Mouse (Mus musculus): ENCODE results near the gene Olfr963.

DNA sequence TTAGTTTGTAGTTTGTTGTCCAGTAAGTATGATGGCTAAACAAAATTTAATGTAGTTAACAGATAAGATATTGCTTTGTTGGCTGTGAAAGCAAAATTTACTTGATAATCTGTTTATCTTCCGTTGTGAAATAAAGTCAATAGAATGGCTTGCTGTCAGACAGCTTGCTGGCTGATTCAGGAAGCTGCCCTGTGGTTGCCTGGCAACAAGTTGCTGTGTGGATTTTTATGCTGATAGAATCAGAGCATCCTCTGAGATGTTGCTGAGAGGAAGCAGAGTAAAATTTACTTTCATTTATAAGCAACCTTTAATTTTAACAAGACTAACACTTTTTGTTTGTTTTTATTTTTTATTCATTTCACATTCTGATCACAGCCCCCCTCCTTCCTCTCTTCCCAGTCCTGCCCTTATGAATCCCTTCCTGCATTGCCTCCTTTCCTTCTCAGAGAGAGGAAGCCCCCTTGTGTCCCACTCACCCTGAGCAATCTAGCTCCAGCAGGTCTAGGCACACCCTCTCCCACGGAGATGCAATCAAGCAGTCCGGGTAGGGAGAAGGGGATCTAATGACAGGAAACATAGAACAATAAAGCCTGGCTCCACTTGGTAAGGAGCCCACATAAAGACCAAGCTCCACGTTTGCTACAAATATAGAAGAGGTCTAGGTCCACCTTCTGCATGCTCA lies 33.0 kb upstream of the Olfr963 start:
- no peak for TF ChIP-seq CTCF (IDR thresholded peaks at IDR 0.05; ENCODE audit: borderline replicate concordance, insufficient read depth, low read length)
- TF ChIP-seq POLR2A (IDR thresholded peaks at IDR 0.05; ENCODE audit: low read depth, low read length): no peak

All from embryonic fibroblast, embryonic 13.5 days (primary cell).